Mouse (Mus musculus) 416B (cell line): ENCODE results near the gene Mavs.
"Not testable (repeated sequence)": the region's sequence is repeated elsewhere in the genome, so short reads cannot be mapped to it uniquely, and the experiment has no call there.

Experiments used
- DNase-seq: peaks from one replicate; pipeline ENCODE4 v3.0.0; 2011; ENCODE audit warnings: low read depth

Gene Mavs

DNA sequence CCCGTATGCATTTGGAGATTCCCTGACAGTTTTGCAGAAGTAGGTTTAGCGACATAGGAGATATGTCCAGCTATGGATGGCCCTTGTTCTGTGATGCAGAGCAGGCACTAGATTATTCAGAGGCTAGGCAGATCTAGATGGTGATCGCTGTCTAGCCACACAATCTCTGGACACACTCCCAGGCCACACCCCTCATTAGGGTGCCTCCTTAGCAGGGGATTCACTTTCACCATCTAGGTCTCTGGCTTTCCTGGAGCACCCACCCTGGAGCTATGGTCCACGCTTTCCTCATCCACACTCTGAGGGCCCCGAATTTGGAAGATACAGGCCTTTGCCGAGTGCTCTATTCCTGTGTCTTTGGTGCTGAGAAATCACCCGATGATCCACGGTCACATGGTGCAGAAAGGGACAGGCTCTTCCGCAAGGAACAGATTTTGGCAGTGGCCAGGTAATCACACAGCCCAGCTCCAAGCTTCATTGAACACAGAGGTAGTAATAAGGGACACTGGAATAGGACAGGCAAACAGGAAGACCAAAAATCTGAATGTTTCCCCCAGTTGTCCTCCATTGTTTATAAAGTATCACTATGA lies 22.7 kb upstream of the Mavs start:
- DNase-seq, result no peak

DNA sequence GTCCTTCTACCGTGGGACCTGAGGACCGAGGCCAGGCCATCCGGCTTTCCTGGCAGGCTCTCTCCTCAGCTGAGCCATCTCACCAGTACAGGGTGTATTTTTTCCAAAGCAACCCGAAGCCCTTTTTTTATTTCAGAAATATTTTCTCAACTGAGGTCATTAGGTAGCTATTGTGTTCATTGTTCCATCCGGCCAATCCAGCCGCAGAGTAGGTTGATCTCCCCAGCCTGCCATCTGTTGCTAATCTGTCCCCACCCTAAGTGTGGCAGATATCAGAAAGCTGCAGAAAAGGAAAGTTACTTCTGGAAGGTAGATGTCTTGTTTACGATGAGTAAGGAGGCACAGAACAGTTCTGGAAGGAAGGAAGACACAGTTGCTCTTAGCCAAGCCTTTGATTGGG lies 20.1 kb upstream of the Mavs start:
- no peak for DNase-seq

DNA sequence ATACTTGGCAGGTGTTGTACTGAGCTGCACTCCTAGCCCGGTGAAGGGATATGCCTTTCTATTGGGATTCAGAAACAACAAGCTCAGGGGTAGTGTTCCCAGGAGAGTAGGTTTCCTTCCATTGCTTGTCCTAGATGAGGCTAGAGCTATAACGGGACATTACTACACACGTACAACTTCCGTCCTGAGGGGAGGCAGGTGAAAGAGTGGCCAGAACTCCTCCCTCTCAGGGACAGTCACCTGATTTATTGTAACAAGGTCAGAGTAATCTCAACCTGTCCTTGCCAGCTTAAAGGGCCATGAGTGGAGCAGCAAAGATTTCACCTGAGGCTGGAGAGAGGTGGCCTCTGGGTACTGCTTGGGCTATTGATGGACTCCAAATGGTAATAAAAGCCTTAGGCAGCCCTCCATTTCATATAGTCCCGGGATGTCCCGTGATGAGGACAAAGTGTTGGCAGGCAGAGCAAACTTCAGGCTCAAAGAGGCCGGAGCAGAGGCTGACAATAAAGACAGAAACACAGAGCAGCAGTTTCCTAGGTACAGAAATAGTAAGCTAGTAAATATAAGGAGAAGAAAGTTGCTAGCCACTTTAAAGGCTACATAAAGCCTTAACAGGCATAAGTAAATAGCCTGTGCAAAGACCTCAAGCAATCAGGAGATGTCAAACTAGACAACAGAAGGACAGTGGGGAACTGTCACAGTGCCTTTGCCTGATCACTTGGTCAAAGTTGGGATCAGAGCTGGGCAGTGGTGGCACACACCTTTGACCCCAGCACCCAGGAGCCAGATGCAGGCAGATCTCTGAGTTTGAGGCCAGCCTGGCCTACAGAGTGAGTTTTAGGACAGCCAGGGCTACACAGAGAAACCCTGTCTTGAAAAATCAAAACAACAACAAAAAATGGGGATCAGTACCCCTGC lies 17.7 kb upstream of the Mavs start:
- no peak for DNase-seq

DNA sequence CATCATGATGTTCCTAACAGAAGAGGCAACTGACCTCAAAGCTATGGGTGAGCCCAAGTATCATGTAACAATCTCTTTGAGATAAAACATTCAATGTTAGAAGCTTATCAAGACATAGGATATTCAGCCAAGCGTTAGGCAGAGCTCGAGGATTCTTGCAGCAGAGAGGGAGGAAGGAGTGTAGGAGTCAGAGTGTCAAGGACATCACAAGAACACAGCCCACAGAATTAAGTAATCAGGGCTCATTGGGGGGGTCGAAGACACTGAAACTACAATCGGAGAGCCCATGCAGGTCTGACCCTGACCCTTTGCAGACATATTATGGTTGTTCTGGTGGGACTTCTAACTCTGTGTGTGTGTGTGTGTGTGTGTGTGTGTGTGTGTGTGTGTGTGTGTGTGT lies 13.8 kb upstream of the Mavs start:
- peak; percentile 20 for DNase-seq

DNA sequence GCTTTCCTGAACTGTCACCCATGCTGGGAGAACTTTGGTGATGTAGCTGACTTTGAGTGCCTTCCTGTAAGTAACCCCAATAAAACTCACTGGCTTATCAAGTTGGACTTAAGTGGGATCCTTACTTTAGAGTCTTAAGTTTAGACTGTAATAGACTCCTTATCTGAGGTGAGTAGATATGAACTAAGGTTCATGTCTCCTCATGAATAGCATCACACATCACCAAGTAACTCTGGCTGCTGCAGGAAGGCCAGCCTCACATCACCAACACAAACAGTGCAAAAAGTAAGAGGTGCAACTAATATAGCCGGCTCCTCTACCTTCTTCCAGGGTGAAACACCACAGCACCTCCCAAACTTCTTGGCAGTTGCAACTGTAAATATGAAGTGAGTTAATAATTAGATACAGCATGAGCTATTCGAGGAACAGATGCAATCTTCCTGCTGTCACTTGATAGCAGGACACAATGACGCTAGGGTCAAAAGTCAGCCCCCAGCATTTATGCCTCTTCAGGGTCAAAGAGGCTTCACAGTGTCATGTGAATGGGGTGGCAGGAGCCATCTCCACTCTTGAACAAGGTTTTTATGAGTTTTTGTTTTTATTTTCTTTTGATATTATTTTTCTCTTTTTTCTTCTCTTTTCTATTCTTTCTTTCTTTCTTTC lies 11.9 kb upstream of the Mavs start:
- no peak for DNase-seq

DNA sequence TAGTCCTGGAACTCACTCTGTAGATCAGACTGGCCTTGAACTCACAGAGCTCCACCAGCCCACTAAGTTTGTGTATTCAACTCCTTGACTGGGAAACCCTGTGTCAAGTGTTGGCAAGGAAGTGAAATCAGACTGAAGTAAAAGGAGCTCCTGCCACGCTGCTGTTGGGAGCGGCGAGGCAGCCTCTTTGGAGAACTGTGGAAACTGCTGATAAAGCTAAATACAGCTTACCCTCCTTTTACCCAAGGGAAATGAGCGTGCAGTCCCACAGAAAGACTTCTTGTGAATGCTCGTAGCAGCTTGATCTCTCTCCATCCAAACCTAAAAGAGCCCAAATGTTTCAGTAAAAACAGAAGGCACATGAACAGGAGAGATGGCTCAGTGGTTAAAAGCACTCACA lies 11.3 kb upstream of the Mavs start:
- DNase-seq, result no peak

- DNase-seq, result no peak
These were observed 10.3 kb upstream of the Mavs start for GRCm38 (mm10) chr2:131223569-131223968.

- DNase-seq, result no peak
These were observed 8.7 kb upstream of the Mavs start for GRCm38 (mm10) chr2:131225178-131225577.

- not testable (repeated sequence) for DNase-seq
These were observed 7.2 kb upstream of the Mavs start for GRCm38 (mm10) chr2:131226669-131227068.

GRCm38 (mm10) chr2:131227243-131227642 lies 6.6 kb upstream of the Mavs start:
- no peak for DNase-seq

DNA sequence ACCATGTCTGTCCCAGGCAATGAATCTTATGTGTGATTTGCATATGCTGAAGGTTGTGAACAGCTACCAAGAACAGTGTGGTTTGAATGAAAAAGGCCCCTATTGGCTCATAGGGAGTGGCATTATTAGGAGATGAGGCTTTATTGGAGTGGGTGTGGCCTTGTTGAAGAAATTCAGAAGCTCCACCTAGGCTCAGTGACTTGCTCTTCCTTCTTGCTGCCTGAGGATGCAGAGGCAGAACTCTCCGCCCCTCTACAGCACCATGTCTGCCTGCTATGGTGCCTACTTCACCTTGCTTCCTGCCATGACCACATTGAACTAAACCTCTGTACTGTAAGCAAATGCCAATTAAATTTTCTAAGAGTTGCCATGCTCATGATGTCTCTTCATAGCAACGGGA lies 1.3 kb upstream of the Mavs start:
- DNase-seq, result peak; percentile 80

GRCm38 (mm10) chr2:131234127-131234650 lies 326 bp downstream of the Mavs start:
- no peak for DNase-seq

DNA sequence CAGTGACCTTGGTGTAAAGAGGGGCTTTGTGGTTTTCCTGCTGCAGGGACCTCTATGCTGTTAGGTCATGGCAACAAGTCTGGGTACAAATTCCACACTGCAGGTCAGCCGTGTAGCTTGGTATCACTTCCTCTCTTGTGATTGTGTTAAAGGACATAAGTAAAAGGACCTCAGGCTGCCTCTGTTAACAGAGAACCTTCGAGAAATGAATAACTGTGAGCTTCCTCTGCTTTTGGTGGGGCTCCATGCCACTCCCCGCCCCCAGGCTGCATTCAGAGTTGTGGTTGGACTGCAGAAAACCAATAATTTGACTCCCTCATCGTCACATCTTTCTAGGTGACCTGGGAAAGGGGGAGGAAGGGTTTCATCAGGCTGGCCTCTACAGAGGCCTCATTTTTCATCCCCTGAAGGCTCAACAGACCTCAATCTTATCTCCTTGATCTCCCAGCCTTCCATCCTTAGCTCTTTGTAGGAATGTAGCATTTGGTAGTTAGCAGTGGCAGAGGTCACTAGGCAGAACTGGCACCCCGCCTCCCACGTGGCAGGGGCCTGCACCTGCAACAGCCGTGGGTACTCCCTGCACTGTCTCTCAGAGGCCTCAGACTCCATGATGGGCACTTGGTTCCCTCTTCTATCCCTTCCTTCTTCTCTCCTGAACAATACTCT lies 1.2 kb downstream of the Mavs start:
- peak; percentile 85 for DNase-seq

GRCm38 (mm10) chr2:131242180-131242579 lies 8.3 kb downstream of the Mavs start:
- no peak for DNase-seq

DNA sequence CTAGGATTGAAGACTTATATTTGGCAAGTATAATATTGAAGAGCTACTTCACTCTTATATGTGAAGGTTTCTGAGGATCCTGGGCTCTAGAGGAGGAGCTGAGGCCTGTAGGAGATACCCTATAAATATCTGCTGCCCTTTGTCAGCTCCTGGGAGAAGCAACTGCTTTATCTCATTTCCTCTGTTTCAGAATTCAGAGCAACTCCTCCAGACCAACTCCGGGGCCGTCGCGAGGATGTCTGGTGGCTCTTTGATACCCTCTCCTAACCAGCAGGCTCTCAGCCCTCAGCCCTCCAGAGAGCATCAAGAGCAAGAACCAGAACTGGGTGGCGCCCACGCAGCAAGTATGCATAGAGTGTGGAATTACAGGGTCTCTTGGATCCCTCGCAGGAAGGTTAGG lies 9.1 kb downstream of the Mavs start:
- DNase-seq, result no peak

GRCm38 (mm10) chr2:131253681-131254328 lies 19.9 kb downstream of the Mavs start:
- peak; percentile 89 for DNase-seq

GRCm38 (mm10) chr2:131254329-131254713 lies 20.5 kb downstream of the Mavs start:
- DNase-seq, result no peak

DNA sequence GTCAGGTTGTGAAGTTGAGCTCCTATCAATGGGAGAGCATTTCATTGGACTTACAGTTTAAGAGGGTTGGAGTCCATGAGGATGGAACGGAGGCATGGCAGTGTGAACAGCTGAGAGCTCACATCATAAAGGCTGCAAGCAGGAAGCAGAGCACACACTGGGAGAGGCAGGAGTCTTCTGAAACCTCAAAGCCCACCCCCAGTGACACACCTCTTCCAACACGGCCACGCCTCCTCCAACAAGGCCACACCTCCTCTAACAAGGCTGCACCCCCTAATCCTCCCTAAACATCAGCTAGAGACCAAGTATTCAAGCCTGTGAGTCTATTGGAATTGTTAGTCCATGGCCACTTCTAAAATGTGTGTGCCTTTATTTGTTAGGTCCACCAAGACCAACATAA lies 21.9 kb downstream of the Mavs start:
- DNase-seq, result peak; percentile 86

- DNase-seq, result peak; percentile 29
These were observed 24.8 kb downstream of the Mavs start for GRCm38 (mm10) chr2:131258693-131259092.

DNA sequence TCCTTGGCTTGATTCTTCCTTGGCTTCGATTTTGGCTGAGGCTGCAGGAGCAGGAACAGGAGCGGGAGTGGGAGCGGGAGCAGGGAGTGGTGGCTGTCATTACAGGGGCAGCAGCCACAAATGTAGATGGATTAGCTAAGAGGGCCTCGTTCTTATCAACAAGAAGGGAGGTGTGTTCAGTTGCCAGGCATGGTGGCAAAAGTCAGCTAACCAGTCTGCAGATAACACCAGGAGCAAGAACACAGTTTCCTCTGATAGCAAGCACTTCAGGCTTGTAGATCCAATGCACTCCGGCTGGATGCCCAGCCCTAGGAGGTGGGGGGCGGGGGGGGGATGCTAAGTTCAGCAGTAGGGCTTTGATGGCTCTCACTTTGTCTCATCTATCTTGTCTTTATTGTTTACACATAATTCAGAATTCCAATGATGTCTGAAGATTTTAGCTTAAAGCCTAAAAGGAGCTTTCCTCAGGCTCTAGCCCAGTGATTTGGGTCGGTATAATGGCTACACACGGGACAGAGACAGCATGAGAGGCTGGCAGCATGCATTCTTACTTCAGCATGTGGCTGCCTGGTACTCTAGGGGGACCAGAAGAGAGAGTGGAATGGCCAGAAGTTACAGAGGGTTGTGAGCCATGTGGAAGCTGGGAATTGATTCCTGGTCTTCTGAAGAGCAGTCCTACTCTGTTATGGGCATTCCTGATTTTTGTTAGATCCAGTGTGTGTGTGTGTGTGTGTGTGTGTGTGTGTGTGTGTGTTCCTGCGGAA lies 26.9 kb downstream of the Mavs start:
- DNase-seq, result no peak
